Mouse (Mus musculus): ENCODE data around the gene Adgb. TPM values are rescaled to one million over a fixed set of nuclear protein-coding genes. Genes with fewer than 3 reads are reported as not detected.

The Adgb gene
- polyA plus RNA-seq, 1 experiment from 2014 or later, result 0.13 TPM

GRCm38 (mm10) chr10:10315631-10316030 lies 156.5 kb downstream of the Adgb start:
- TF ChIP-seq CTCF (IDR thresholded peaks at IDR 0.05; ENCODE audit: low read depth) (no peak), EP300 (optimal IDR thresholded peaks at IDR 0.05) (no peak)
- Histone ChIP-seq H3K4me2 (replicated peaks; ENCODE audit: low read depth) (no peak overlapping the region), H3K9ac (ENCODE audit: low read length) (no peak overlapping the region), H3K27me3 (ENCODE audit: control insufficient read depth, insufficient read depth, low read length) (no peaks in the 10 kb centered on the region), H3K4me1 (replicated peaks; ENCODE audit: control insufficient read depth, insufficient read depth) (no peaks in the 10 kb centered on the region), H3K9me3 (ENCODE audit: control insufficient read depth, low read length) (no peaks in the 10 kb centered on the region), H3K27ac (replicated peaks) (no peak overlapping the region), H3K4me3 (ENCODE audit: low read depth, low read length) (no peak overlapping the region), H3K36me3 (ENCODE audit: control insufficient read depth, insufficient read depth, low read length) (no peaks in the 10 kb centered on the region)
- ATAC-seq (ENCODE audit: low FRiP score, low TSS enrichment) (no peak), DNase-seq (ENCODE audit: low spot score) (no peak)
- WGBS, result 83% methylated on average over 2 of the region's 2 CpGs

GRCm38 (mm10) chr10:10314521-10314920 lies 157.6 kb downstream of the Adgb start:
- no peak for DNase-seq (ENCODE audit: low spot score)
- no peak overlapping the region for H3K4me2 ChIP-seq (replicated peaks; ENCODE audit: low read depth)
- no peak overlapping the region for H3K4me3 ChIP-seq (ENCODE audit: low read depth, low read length)
- 63% methylated on average over 5 of the region's 5 CpGs for WGBS
- ATAC-seq (ENCODE audit: low FRiP score, low TSS enrichment), result no peak
- no peaks in the 10 kb centered on the region for H3K27me3 ChIP-seq (ENCODE audit: control insufficient read depth, insufficient read depth, low read length)
- TF ChIP-seq CTCF (IDR thresholded peaks at IDR 0.05; ENCODE audit: low read depth), result no peak
- no peak for TF ChIP-seq EP300 (optimal IDR thresholded peaks at IDR 0.05)
- H3K4me1 ChIP-seq (replicated peaks; ENCODE audit: control insufficient read depth, insufficient read depth), result no peaks in the 10 kb centered on the region
- no peak overlapping the region for H3K27ac ChIP-seq (replicated peaks)
- H3K36me3 ChIP-seq (ENCODE audit: control insufficient read depth, insufficient read depth, low read length), result no peaks in the 10 kb centered on the region
- H3K9me3 ChIP-seq (ENCODE audit: control insufficient read depth, low read length), result no peaks in the 10 kb centered on the region
- no peak overlapping the region for H3K9ac ChIP-seq (ENCODE audit: low read length)

DNA sequence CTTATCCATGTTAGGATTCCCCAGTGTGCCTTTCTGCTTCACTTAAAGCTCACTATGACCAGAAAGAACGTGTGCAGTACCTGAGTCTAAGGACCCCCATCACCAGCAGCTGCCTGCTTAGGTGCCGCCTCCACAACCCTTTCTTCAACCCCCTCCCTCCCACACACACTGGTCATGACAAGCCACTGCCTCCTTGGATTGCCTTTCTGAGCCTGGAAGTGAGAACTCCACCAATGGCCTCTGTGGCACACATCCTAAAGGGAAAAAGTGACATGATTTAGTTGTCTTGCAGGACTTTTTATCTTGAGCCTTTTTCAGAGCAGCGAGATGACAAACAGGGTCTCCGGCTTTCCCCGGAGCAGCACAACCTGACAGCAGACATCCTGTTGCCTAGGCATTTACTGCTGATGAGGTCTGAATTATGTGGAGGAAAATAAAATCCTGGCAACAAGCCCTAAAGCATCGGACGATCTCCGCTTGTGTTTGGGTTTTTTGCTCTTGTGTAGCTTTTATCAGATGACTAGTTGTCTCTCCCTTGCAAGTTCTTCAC lies 162.2 kb downstream of the Adgb start:
- Histone ChIP-seq H3K9me3 (ENCODE audit: control insufficient read depth, low read length) (no peaks in the 10 kb centered on the region), H3K27ac (replicated peaks) (no peak overlapping the region), H3K4me1 (replicated peaks; ENCODE audit: control insufficient read depth, insufficient read depth) (no peaks in the 10 kb centered on the region), H3K9ac (ENCODE audit: low read length) (no peak overlapping the region), H3K4me2 (replicated peaks; ENCODE audit: low read depth) (no peak overlapping the region), H3K36me3 (ENCODE audit: control insufficient read depth, insufficient read depth, low read length) (no peaks in the 10 kb centered on the region), H3K4me3 (ENCODE audit: low read depth, low read length) (no peak overlapping the region), H3K27me3 (ENCODE audit: control insufficient read depth, insufficient read depth, low read length) (no peaks in the 10 kb centered on the region)
- DNase-seq (ENCODE audit: low spot score) (no peak), ATAC-seq (ENCODE audit: low FRiP score, low TSS enrichment) (no peak)
- TF ChIP-seq CTCF (IDR thresholded peaks at IDR 0.05; ENCODE audit: low read depth) (no peak), EP300 (optimal IDR thresholded peaks at IDR 0.05) (no peak)
- WGBS, result 67% methylated on average over 8 of the region's 8 CpGs

DNA sequence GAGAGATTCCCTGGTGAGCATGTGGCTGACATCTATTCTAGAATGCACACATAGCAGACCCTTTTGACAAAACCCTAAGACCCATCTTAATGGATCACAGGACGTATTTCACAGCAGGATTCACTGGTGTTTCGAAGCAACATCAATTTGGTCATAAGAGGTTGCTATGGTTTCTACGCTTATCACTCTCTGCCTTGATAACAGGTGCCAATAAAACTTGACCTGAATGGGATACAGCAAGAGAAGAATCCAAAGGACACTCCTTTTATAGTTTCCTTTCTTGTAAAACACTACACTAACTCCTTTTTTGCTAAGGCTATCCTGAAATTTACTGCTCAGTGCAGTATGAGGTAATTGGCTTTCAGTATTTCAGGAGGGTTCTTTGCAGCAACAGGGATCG lies 163.1 kb downstream of the Adgb start:
- Histone ChIP-seq H3K36me3 (ENCODE audit: control insufficient read depth, insufficient read depth, low read length) (no peaks in the 10 kb centered on the region), H3K27ac (replicated peaks) (no peak overlapping the region), H3K4me1 (replicated peaks; ENCODE audit: control insufficient read depth, insufficient read depth) (no peaks in the 10 kb centered on the region), H3K9me3 (ENCODE audit: control insufficient read depth, low read length) (no peaks in the 10 kb centered on the region), H3K27me3 (ENCODE audit: control insufficient read depth, insufficient read depth, low read length) (no peaks in the 10 kb centered on the region), H3K9ac (ENCODE audit: low read length) (no peak overlapping the region), H3K4me3 (ENCODE audit: low read depth, low read length) (no peak overlapping the region), H3K4me2 (replicated peaks; ENCODE audit: low read depth) (no peak overlapping the region)
- ATAC-seq (ENCODE audit: low FRiP score, low TSS enrichment) (no peak), DNase-seq (ENCODE audit: low spot score) (no peak)
- TF ChIP-seq EP300 (optimal IDR thresholded peaks at IDR 0.05) (no peak), CTCF (IDR thresholded peaks at IDR 0.05; ENCODE audit: low read depth) (no peak)
- 72% methylated on average over 4 of the region's 4 CpGs for WGBS

DNA sequence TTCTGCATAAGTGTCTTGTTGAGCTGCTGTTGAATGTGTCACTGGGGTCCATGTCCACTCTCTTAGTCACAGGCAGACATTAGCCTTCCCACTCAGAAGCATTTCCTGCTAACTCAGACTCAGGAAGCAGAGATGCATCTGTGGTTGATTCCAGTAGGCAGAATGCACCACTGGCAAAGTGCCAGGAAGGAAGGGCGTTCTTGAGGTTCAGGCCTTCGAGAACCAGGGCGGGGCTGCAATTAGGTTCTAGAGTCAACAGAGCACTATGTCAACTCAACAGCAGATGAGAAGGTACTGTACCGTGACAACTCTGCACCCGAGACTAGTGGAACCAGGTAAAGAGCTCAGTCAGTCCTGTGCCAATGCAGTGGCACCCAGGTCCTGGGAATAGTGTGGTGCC lies 164.7 kb downstream of the Adgb start:
- no peaks in the 10 kb centered on the region for H3K4me1 ChIP-seq (replicated peaks; ENCODE audit: control insufficient read depth, insufficient read depth)
- no peaks in the 10 kb centered on the region for H3K36me3 ChIP-seq (ENCODE audit: control insufficient read depth, insufficient read depth, low read length)
- TF ChIP-seq EP300 (optimal IDR thresholded peaks at IDR 0.05) (no peak), CTCF (IDR thresholded peaks at IDR 0.05; ENCODE audit: low read depth) (no peak)
- no peak overlapping the region for H3K9ac ChIP-seq (ENCODE audit: low read length)
- H3K27me3 ChIP-seq (ENCODE audit: control insufficient read depth, insufficient read depth, low read length), result no peaks in the 10 kb centered on the region
- WGBS, result 52% methylated on average over 5 of the region's 5 CpGs
- H3K4me3 ChIP-seq (ENCODE audit: low read depth, low read length), result no peak overlapping the region
- DNase-seq (ENCODE audit: low spot score) (peak; percentile 55), ATAC-seq (ENCODE audit: low FRiP score, low TSS enrichment) (peak; percentile 90)
- no peak overlapping the region for H3K4me2 ChIP-seq (replicated peaks; ENCODE audit: low read depth)
- no peak overlapping the region for H3K27ac ChIP-seq (replicated peaks)
- H3K9me3 ChIP-seq (ENCODE audit: control insufficient read depth, low read length), result no peaks in the 10 kb centered on the region

- TF ChIP-seq EP300 (optimal IDR thresholded peaks at IDR 0.05), result no peak
- no peak for TF ChIP-seq CTCF (IDR thresholded peaks at IDR 0.05; ENCODE audit: low read depth)
- no peak overlapping the region for H3K4me3 ChIP-seq (ENCODE audit: low read depth, low read length)
- H3K4me1 ChIP-seq (replicated peaks; ENCODE audit: control insufficient read depth, insufficient read depth), result no peaks in the 10 kb centered on the region
- no peaks in the 10 kb centered on the region for H3K27me3 ChIP-seq (ENCODE audit: control insufficient read depth, insufficient read depth, low read length)
- no peak overlapping the region for H3K4me2 ChIP-seq (replicated peaks; ENCODE audit: low read depth)
- no peak overlapping the region for H3K27ac ChIP-seq (replicated peaks)
- no peak overlapping the region for H3K9ac ChIP-seq (ENCODE audit: low read length)
- no peak for DNase-seq (ENCODE audit: low spot score)
- ATAC-seq (ENCODE audit: low FRiP score, low TSS enrichment), result no peak
- no peaks in the 10 kb centered on the region for H3K9me3 ChIP-seq (ENCODE audit: control insufficient read depth, low read length)
- 66% methylated on average over 4 of the region's 4 CpGs for WGBS
- no peaks in the 10 kb centered on the region for H3K36me3 ChIP-seq (ENCODE audit: control insufficient read depth, insufficient read depth, low read length)
These were observed 167.8 kb downstream of the Adgb start for GRCm38 (mm10) chr10:10304370-10304769.
